Mouse (Mus musculus): ENCODE data around the gene Ndufs5. TPM values are rescaled to one million over a fixed set of nuclear protein-coding genes. Genes with fewer than 3 reads are reported as not detected.

The Ndufs5 gene
- total RNA-seq (2015), result 150 and 160 TPM in 2 replicates
- total RNA-seq (2017), result 142 and 157 TPM in 2 replicates

GRCm38 (mm10) chr4:123717574-123718433 lies at the start of gene Ndufs5:
Gene Ndufs5 (minus strand): TSS chr4:123718202.
- peak; percentile 96 for ATAC-seq (replicated peaks; ENCODE audit: poor library complexity)

- ATAC-seq (replicated peaks; ENCODE audit: poor library complexity), result no peak
These were observed 47.1 kb upstream of the Ndufs5 start for GRCm38 (mm10) chr4:123765071-123765470.

GRCm38 (mm10) chr4:123758306-123758705 lies 40.3 kb upstream of the Ndufs5 start:
- peak; percentile 79 for ATAC-seq (replicated peaks; ENCODE audit: poor library complexity)

GRCm38 (mm10) chr4:123750707-123751312 lies 32.8 kb upstream of the Ndufs5 start:
- peak; percentile 43 for ATAC-seq (replicated peaks; ENCODE audit: poor library complexity)

GRCm38 (mm10) chr4:123750152-123750651 lies 32.2 kb upstream of the Ndufs5 start, which contains the start of gene Akirin1:
Gene Akirin1 (minus strand): TSS chr4:123750345.
- ATAC-seq (replicated peaks; ENCODE audit: poor library complexity), result peak; percentile 88

GRCm38 (mm10) chr4:123749484-123750130 lies 31.6 kb upstream of the Ndufs5 start:
- ATAC-seq (replicated peaks; ENCODE audit: poor library complexity), result peak; percentile 17

- ATAC-seq (replicated peaks; ENCODE audit: poor library complexity), result no peak
These were observed 30.9 kb upstream of the Ndufs5 start for GRCm38 (mm10) chr4:123748726-123749415.

- ATAC-seq (replicated peaks; ENCODE audit: poor library complexity), result no peak
These were observed 27.3 kb upstream of the Ndufs5 start for GRCm38 (mm10) chr4:123745221-123745775.

- peak; percentile 57 for ATAC-seq (replicated peaks; ENCODE audit: poor library complexity)
These were observed 24.9 kb upstream of the Ndufs5 start for GRCm38 (mm10) chr4:123742891-123743290.

GRCm38 (mm10) chr4:123738708-123739107 lies 20.7 kb upstream of the Ndufs5 start:
- no peak for ATAC-seq (replicated peaks; ENCODE audit: poor library complexity)

- peak; percentile 17; the same call in 1 of the 2 replicates for ATAC-seq (replicated peaks; ENCODE audit: poor library complexity)
These were observed 15.5 kb upstream of the Ndufs5 start for GRCm38 (mm10) chr4:123733532-123733931.

- no peak for ATAC-seq (replicated peaks; ENCODE audit: poor library complexity)
These were observed 14.9 kb upstream of the Ndufs5 start for GRCm38 (mm10) chr4:123732921-123733320.

GRCm38 (mm10) chr4:123732163-123732910 lies 14.3 kb upstream of the Ndufs5 start:
- no peak for ATAC-seq (replicated peaks; ENCODE audit: poor library complexity)

- ATAC-seq (replicated peaks; ENCODE audit: poor library complexity), result no peak
These were observed 3.8 kb upstream of the Ndufs5 start for GRCm38 (mm10) chr4:123721761-123722160.

- ATAC-seq (replicated peaks; ENCODE audit: poor library complexity), result no peak
These were observed 405 bp upstream of the Ndufs5 start for GRCm38 (mm10) chr4:123718434-123718780.

- ATAC-seq (replicated peaks; ENCODE audit: poor library complexity), result no peak
These were observed 5.6 kb downstream of the Ndufs5 start for GRCm38 (mm10) chr4:123712431-123712830.

GRCm38 (mm10) chr4:123707340-123707739 lies 10.7 kb downstream of the Ndufs5 start:
- 0 out of 2 replicates have a peak, but pooled peaks have one; percentile 54 for ATAC-seq (replicated peaks; ENCODE audit: poor library complexity)

- ATAC-seq (replicated peaks; ENCODE audit: poor library complexity), result no peak
These were observed 12.7 kb downstream of the Ndufs5 start for GRCm38 (mm10) chr4:123705340-123705739.

GRCm38 (mm10) chr4:123693384-123693783 lies 24.6 kb downstream of the Ndufs5 start:
- ATAC-seq (replicated peaks; ENCODE audit: poor library complexity), result no peak

GRCm38 (mm10) chr4:123692071-123692470 lies 25.9 kb downstream of the Ndufs5 start:
- no peak for ATAC-seq (replicated peaks; ENCODE audit: poor library complexity)
